Mouse (Mus musculus): Measurements from ENCODE around the gene Rimbp3. TPM values are rescaled to one million over a fixed set of nuclear protein-coding genes. Genes with fewer than 3 reads are reported as not detected.

Gene Rimbp3
- total and polyA plus RNA-seq, 3 experiments, result 0.06 to 0.34 TPM; not detected in 1

Other genes starting within 250 kb of the Rimbp3 start
- 162 and 190 TPM in 2 replicates for gene Mapk1, start 225.2 kb upstream of the Rimbp3 start, total RNA-seq (2012; rRNA removed)
- 317 and 322 TPM in 2 replicates for gene Mapk1, start 225.2 kb upstream of the Rimbp3 start, total RNA-seq (2014; rRNA removed)
- gene Mapk1, start 225.2 kb upstream of the Rimbp3 start, polyA plus RNA-seq (2012; ENCODE audit: insufficient read length, low read depth), result 234 and 244 TPM in 2 replicates
- 1.3 and 1.5 TPM in 2 replicates for gene Ypel1, start 138.9 kb upstream of the Rimbp3 start, total RNA-seq (2012; rRNA removed)
- 0.21 TPM in 1 of 2 replicates, not detected in the other for gene Ypel1, start 138.9 kb upstream of the Rimbp3 start, total RNA-seq (2014; rRNA removed)
- gene Ypel1, start 138.9 kb upstream of the Rimbp3 start, polyA plus RNA-seq (2012; ENCODE audit: insufficient read length, low read depth), result 0.56 and 0.83 TPM in 2 replicates
- 101 and 102 TPM in 2 replicates for gene Ppil2, start 97.3 kb upstream of the Rimbp3 start, total RNA-seq (2012; rRNA removed)
- 82.9 and 98.1 TPM in 2 replicates for gene Ppil2, start 97.3 kb upstream of the Rimbp3 start, total RNA-seq (2014; rRNA removed)
- gene Ppil2, start 97.3 kb upstream of the Rimbp3 start, polyA plus RNA-seq (2012; ENCODE audit: insufficient read length, low read depth), result 88.1 and 90.1 TPM in 2 replicates
- 21.0 and 27.5 TPM in 2 replicates for gene 2610318N02Rik, start 83.4 kb upstream of the Rimbp3 start, total RNA-seq (2012; rRNA removed)
- gene 2610318N02Rik, start 83.4 kb upstream of the Rimbp3 start, total RNA-seq (2014; rRNA removed), result 33.3 and 33.8 TPM in 2 replicates
- gene 2610318N02Rik, start 83.4 kb upstream of the Rimbp3 start, polyA plus RNA-seq (2012; ENCODE audit: insufficient read length, low read depth), result 71.1 and 78.4 TPM in 2 replicates
- gene Sdf2l1, start 76.2 kb upstream of the Rimbp3 start, total RNA-seq (2012; rRNA removed), result 235 and 348 TPM in 2 replicates
- 159 and 168 TPM in 2 replicates for gene Sdf2l1, start 76.2 kb upstream of the Rimbp3 start, total RNA-seq (2014; rRNA removed)
- gene Sdf2l1, start 76.2 kb upstream of the Rimbp3 start, polyA plus RNA-seq (2012; ENCODE audit: insufficient read length, low read depth), result 159 and 165 TPM in 2 replicates
- gene Ydjc, start 64.0 kb upstream of the Rimbp3 start, total RNA-seq (2012; rRNA removed), result 68.0 and 70.9 TPM in 2 replicates
- 48.9 and 54.3 TPM in 2 replicates for gene Ydjc, start 64.0 kb upstream of the Rimbp3 start, total RNA-seq (2014; rRNA removed)
- gene Ydjc, start 64.0 kb upstream of the Rimbp3 start, polyA plus RNA-seq (2012; ENCODE audit: insufficient read length, low read depth), result 63.4 and 65.3 TPM in 2 replicates
- 4.4 and 6.4 TPM in 2 replicates for gene Ccdc116, start 61.4 kb upstream of the Rimbp3 start, total RNA-seq (2012; rRNA removed)
- 7.5 and 8.9 TPM in 2 replicates for gene Ccdc116, start 61.4 kb upstream of the Rimbp3 start, total RNA-seq (2014; rRNA removed)
- 7.7 and 9.7 TPM in 2 replicates for gene Ccdc116, start 61.4 kb upstream of the Rimbp3 start, polyA plus RNA-seq (2012; ENCODE audit: insufficient read length, low read depth)
- gene Ube2l3, start 6.0 kb upstream of the Rimbp3 start, total RNA-seq (2012; rRNA removed), result 156 and 229 TPM in 2 replicates
- 302 and 354 TPM in 2 replicates for gene Ube2l3, start 6.0 kb upstream of the Rimbp3 start, total RNA-seq (2014; rRNA removed)
- 377 and 386 TPM in 2 replicates for gene Ube2l3, start 6.0 kb upstream of the Rimbp3 start, polyA plus RNA-seq (2012; ENCODE audit: insufficient read length, low read depth)
- gene Hic2, start 25.0 kb downstream of the Rimbp3 start, total RNA-seq (2012; rRNA removed), result 7.5 and 9.6 TPM in 2 replicates
- 4.5 and 6.2 TPM in 2 replicates for gene Hic2, start 25.0 kb downstream of the Rimbp3 start, total RNA-seq (2014; rRNA removed)
- 6.3 and 8.1 TPM in 2 replicates for gene Hic2, start 25.0 kb downstream of the Rimbp3 start, polyA plus RNA-seq (2012; ENCODE audit: insufficient read length, low read depth)
- gene Tmem191c, start 67.5 kb downstream of the Rimbp3 start, total RNA-seq (2012; rRNA removed), result 5.9 and 11.3 TPM in 2 replicates
- gene Tmem191c, start 67.5 kb downstream of the Rimbp3 start, total RNA-seq (2014; rRNA removed), result 2.6 and 3.2 TPM in 2 replicates
- gene Tmem191c, start 67.5 kb downstream of the Rimbp3 start, polyA plus RNA-seq (2012; ENCODE audit: insufficient read length, low read depth), result 7.6 and 7.9 TPM in 2 replicates
- gene Serpind1, start 122.8 kb downstream of the Rimbp3 start, total RNA-seq (2012; rRNA removed), result 5.8 and 6.8 TPM in 2 replicates
- 14.4 and 15.6 TPM in 2 replicates for gene Serpind1, start 122.8 kb downstream of the Rimbp3 start, total RNA-seq (2014; rRNA removed)
- 13.1 and 13.9 TPM in 2 replicates for gene Serpind1, start 122.8 kb downstream of the Rimbp3 start, polyA plus RNA-seq (2012; ENCODE audit: insufficient read length, low read depth)
- 21.6 and 23.7 TPM in 2 replicates for gene Snap29, start 197.4 kb downstream of the Rimbp3 start, total RNA-seq (2012; rRNA removed)
- 37.4 and 38.2 TPM in 2 replicates for gene Snap29, start 197.4 kb downstream of the Rimbp3 start, total RNA-seq (2014; rRNA removed)
- 47.0 and 47.2 TPM in 2 replicates for gene Snap29, start 197.4 kb downstream of the Rimbp3 start, polyA plus RNA-seq (2012; ENCODE audit: insufficient read length, low read depth)
- gene Pi4ka, start 197.7 kb downstream of the Rimbp3 start, total RNA-seq (2012; rRNA removed), result 79.4 and 88.4 TPM in 2 replicates
- gene Pi4ka, start 197.7 kb downstream of the Rimbp3 start, total RNA-seq (2014; rRNA removed), result 33.2 and 40.5 TPM in 2 replicates
- 97.2 and 149 TPM in 2 replicates for gene Pi4ka, start 197.7 kb downstream of the Rimbp3 start, polyA plus RNA-seq (2012; ENCODE audit: insufficient read length, low read depth)
- gene Crkl, start 243.4 kb downstream of the Rimbp3 start, total RNA-seq (2012; rRNA removed), result 21.6 and 23.5 TPM in 2 replicates
- 14.5 and 16.9 TPM in 2 replicates for gene Crkl, start 243.4 kb downstream of the Rimbp3 start, total RNA-seq (2014; rRNA removed)
- 27.3 and 35.6 TPM in 2 replicates for gene Crkl, start 243.4 kb downstream of the Rimbp3 start, polyA plus RNA-seq (2012; ENCODE audit: insufficient read length, low read depth)